Mouse (Mus musculus) spleen, adult 18-20 months (tissue): ENCODE data around the gene Cfap57.

Experiments
- DNase-seq, 2 experiments: peaks; one replicate each; pipeline ENCODE4 v3.0.0; 2022; ENCODE audit warnings: mixed read lengths in 2 of 2

Cfap57 gene

GRCm38 (mm10) chr4:118564062-118564925 is 56.3 kb downstream of the Cfap57 start:
- DNase-seq, result no peak

GRCm38 (mm10) chr4:118553039-118553649 is 67.4 kb downstream of the Cfap57 start:
- DNase-seq, result no peak

- DNase-seq, result peak; percentile 19 to 54
Observed at GRCm38 (mm10) chr4:118548130-118548480, 72.5 kb downstream of the Cfap57 start.

- DNase-seq, result peak; percentile 60 to 77
Observed at GRCm38 (mm10) chr4:118547424-118548129, 73.0 kb downstream of the Cfap57 start.

GRCm38 (mm10) chr4:118544441-118545127 is 76.0 kb downstream of the Cfap57 start:
- DNase-seq, result no peak

- peak in 1 of 2 experiments; percentile 21 for DNase-seq
Observed at GRCm38 (mm10) chr4:118543592-118544260, 76.9 kb downstream of the Cfap57 start, which contains the start of gene Tmem125. TSS of gene Tmem125 (minus strand) at chr4:118544044.

- DNase-seq, result no peak
Observed at GRCm38 (mm10) chr4:118543158-118543530, 77.4 kb downstream of the Cfap57 start.

GRCm38 (mm10) chr4:118542510-118543157 is 77.9 kb downstream of the Cfap57 start:
- DNase-seq, result no peak

GRCm38 (mm10) chr4:118539904-118540303 is 80.7 kb downstream of the Cfap57 start:
- no peak for DNase-seq

- DNase-seq, result no peak
Observed at GRCm38 (mm10) chr4:118537801-118538200, 82.8 kb downstream of the Cfap57 start.

- DNase-seq, result no peak
Observed at GRCm38 (mm10) chr4:118535610-118536009, 85.0 kb downstream of the Cfap57 start.

GRCm38 (mm10) chr4:118533605-118534004 is 87.0 kb downstream of the Cfap57 start:
- no peak for DNase-seq

- no peak for DNase-seq
Observed at GRCm38 (mm10) chr4:118533156-118533555, 87.4 kb downstream of the Cfap57 start.

GRCm38 (mm10) chr4:118532663-118533062 is 87.9 kb downstream of the Cfap57 start:
- DNase-seq, result no peak

- DNase-seq, result no peak
Observed at GRCm38 (mm10) chr4:118527720-118528119, 92.9 kb downstream of the Cfap57 start.

- no peak for DNase-seq
Observed at GRCm38 (mm10) chr4:118527335-118527681, 93.3 kb downstream of the Cfap57 start.

- no peak for DNase-seq
Observed at GRCm38 (mm10) chr4:118526408-118527334, 93.9 kb downstream of the Cfap57 start, which contains the start of gene 2610528J11Rik. TSS of gene 2610528J11Rik (plus strand) at chr4:118526999.

GRCm38 (mm10) chr4:118525779-118526178 is 94.8 kb downstream of the Cfap57 start:
- DNase-seq, result no peak

- DNase-seq, result no peak
Observed at GRCm38 (mm10) chr4:118523976-118524375, 96.6 kb downstream of the Cfap57 start.

- DNase-seq, result no peak
Observed at GRCm38 (mm10) chr4:118522248-118522647, 98.3 kb downstream of the Cfap57 start.

GRCm38 (mm10) chr4:118518208-118518607 is 102.4 kb downstream of the Cfap57 start:
- no peak for DNase-seq
